Mouse (Mus musculus) megakaryocyte-erythroid progenitor cell, adult 5-6 weeks (primary cell): ENCODE data around the gene U2af1l4. TPM values are rescaled to one million over a fixed set of nuclear protein-coding genes. Genes with fewer than 3 reads are reported as not detected.

Experiments used
- ATAC-seq: replicated peaks from 2 replicates; pipeline ENCODE4 v1.8.0; 2016; ENCODE audit warnings: mild to moderate bottlenecking, inconsistent platforms; ENCODE audit not compliant: severe bottlenecking, poor library complexity, low FRiP score, low TSS enrichment
- total RNA-seq, 2 experiments: library from RNA; stranded (forward) in 1 of 2; stranded (reverse) in 1 of 2; fragments of 200-1000, 215-1000 nt in 1 of 2; fragments of >200 nt in 1 of 2; fragmentation: Nextera tagmentation in 1 of 2; gene quantifications; 2 replicates each; pipeline ENCODE4 v1.2.3; 2014 to 2017

Gene U2af1l4
- total RNA-seq, 2 experiments from 2014 or later: 29.4 to 79.6 TPM

- ATAC-seq: peak; percentile 46
Observed at GRCm38 (mm10) chr7:30551445-30552101, 11.5 kb upstream of the U2af1l4 start.

GRCm38 (mm10) chr7:30552102-30553020 lies 10.7 kb upstream of the U2af1l4 start, which contains the start of the genes Hspb6 and Proser3:
Gene Hspb6, plus strand, starts transcription at chr7:30552178.
Gene Proser3, minus strand, starts transcription at chr7:30552299.
- ATAC-seq: peak; percentile 88

GRCm38 (mm10) chr7:30553021-30553589 lies 10.0 kb upstream of the U2af1l4 start:
- ATAC-seq: 0 out of 2 replicates have a peak, but pooled peaks have one; percentile 11

- no peak for ATAC-seq
Observed at GRCm38 (mm10) chr7:30553810-30554584, 9.1 kb upstream of the U2af1l4 start.

- no peak for ATAC-seq
Observed at GRCm38 (mm10) chr7:30556894-30557536, 6.1 kb upstream of the U2af1l4 start.

- ATAC-seq: no peak
Observed at GRCm38 (mm10) chr7:30557901-30558514, 5.1 kb upstream of the U2af1l4 start.

GRCm38 (mm10) chr7:30558656-30559442 lies 4.3 kb upstream of the U2af1l4 start:
- no peak for ATAC-seq

GRCm38 (mm10) chr7:30559443-30559954 lies 3.6 kb upstream of the U2af1l4 start, which contains the start of gene Lin37:
Gene Lin37, minus strand, starts transcription at chr7:30559838.
- peak; percentile 77 for ATAC-seq

- no peak for ATAC-seq
Observed at GRCm38 (mm10) chr7:30560296-30560695, 2.8 kb upstream of the U2af1l4 start.

- no peak for ATAC-seq
Observed at GRCm38 (mm10) chr7:30562526-30563116, 480 bp upstream of the U2af1l4 start.

- ATAC-seq: no peak
Observed at GRCm38 (mm10) chr7:30563906-30564280, 792 bp downstream of the U2af1l4 start.

- ATAC-seq: no peak
Observed at GRCm38 (mm10) chr7:30564970-30565571, 2.0 kb downstream of the U2af1l4 start, which contains the start of gene Igflr1. Gene Igflr1, plus strand, starts transcription at chr7:30565427.

- no peak for ATAC-seq
Observed at GRCm38 (mm10) chr7:30566033-30566432, 2.9 kb downstream of the U2af1l4 start.

GRCm38 (mm10) chr7:30567555-30567954 lies 4.5 kb downstream of the U2af1l4 start:
- no peak for ATAC-seq

GRCm38 (mm10) chr7:30572389-30572788 lies 9.3 kb downstream of the U2af1l4 start:
- ATAC-seq: peak; percentile 69

- peak; percentile 86 for ATAC-seq
Observed at GRCm38 (mm10) chr7:30572969-30573368, 9.9 kb downstream of the U2af1l4 start.

- no peak for ATAC-seq
Observed at GRCm38 (mm10) chr7:30579950-30580349, 16.8 kb downstream of the U2af1l4 start.
